Mouse (Mus musculus) limb, embryonic 15.5 days (tissue): ENCODE data around the gene Gm11077. TPM values are rescaled to one million over a fixed set of nuclear protein-coding genes. Genes with fewer than 3 reads are reported as not detected.

Source experiments
- ATAC-seq: fragments of 200-750 bp; cut with Nextera tagmentation; 2 replicates; pipeline ENCODE4 v1.8.0; 2017; ENCODE audit warnings: low read depth, moderate TSS enrichment; ENCODE audit not compliant: insufficient number of reproducible peaks, low FRiP score, low TSS enrichment
- H3K27ac ChIP-seq: fragments of 300-500 bp; sonication (generic); 2 replicates; pipeline ENCODE4 v1.5.1; 2015; ENCODE audit warnings: moderate library complexity, mild to moderate bottlenecking, inconsistent platforms
- H3K27me3 ChIP-seq: fragments of 300-500 bp; sonication (generic); 2 replicates; pipeline ENCODE4 v1.6.1; 2015; ENCODE audit warnings: inconsistent platforms
- H3K36me3 ChIP-seq: fragments of 300-500 bp; sonication (generic); 2 replicates; pipeline ENCODE4 v1.6.1; 2015; ENCODE audit warnings: inconsistent platforms
- H3K4me1 ChIP-seq: fragments of 300-500 bp; sonication (generic); 2 replicates; pipeline ENCODE4 v1.6.1; 2015; ENCODE audit warnings: inconsistent platforms
- H3K4me2 ChIP-seq: fragments of 300-500 bp; sonication (generic); 2 replicates; pipeline ENCODE4 v1.6.1; 2015; ENCODE audit warnings: mild to moderate bottlenecking, inconsistent platforms
- H3K4me3 ChIP-seq: fragments of 300-500 bp; sonication (generic); 2 replicates; pipeline ENCODE4 v1.5.1; 2015; ENCODE audit warnings: mild to moderate bottlenecking, inconsistent platforms
- H3K9ac ChIP-seq: fragments of 300-500 bp; sonication (generic); 2 replicates; pipeline ENCODE4 v1.6.1; 2015; ENCODE audit warnings: inconsistent platforms
- H3K9me3 ChIP-seq: fragments of 300-500 bp; sonication (generic); 2 replicates; pipeline ENCODE4 v1.6.1; 2016; ENCODE audit warnings: inconsistent platforms
- WGBS: fragments of 180-500 bp; shearing (Covaris S2); methylation state at CpG from one replicate; pipeline ENCODE4 v1.1.7; 2015; 5-methylcytosine and 5-hydroxymethylcytosine counted together
- polyA plus RNA-seq: library from polyadenylated mRNA; unstranded; fragments of >200 nt; fragmentation: Nextera tagmentation; extraction: Ambion mirVana; gene quantifications from 2 replicates; pipeline ENCODE4 v1.2.1, GENCODE M21; 2015

Gene Gm11077
- polyA plus RNA-seq, 1 experiment from 2014 or later, result not detected

GRCm38 (mm10) chr6:140747591-140747990 lies 18.5 kb downstream of the Gm11077 start:
- ATAC-seq, result no peak
- WGBS, result 65% methylated on average over 2 of the region's 2 CpGs
- Histone ChIP-seq H3K36me3 (no peaks in the 10 kb centered on the region), H3K4me3 (no peak overlapping the region), H3K27me3 (no peaks in the 10 kb centered on the region), H3K9ac (no peak overlapping the region), H3K4me2 (no peak overlapping the region), H3K9me3 (no peaks in the 10 kb centered on the region), H3K4me1 (no peaks in the 10 kb centered on the region), H3K27ac (no peak overlapping the region)

- H3K9ac ChIP-seq, result no peak overlapping the region
- H3K4me3 ChIP-seq, result no peak overlapping the region
- no peak overlapping the region for H3K27ac ChIP-seq
- no peak overlapping the region for H3K4me2 ChIP-seq
- H3K9me3 ChIP-seq, result no peaks in the 10 kb centered on the region
- no peaks in the 10 kb centered on the region for H3K4me1 ChIP-seq
- no peaks in the 10 kb centered on the region for H3K27me3 ChIP-seq
- no peaks in the 10 kb centered on the region for H3K36me3 ChIP-seq
- 76% methylated on average over 8 of the region's 8 CpGs for WGBS
- ATAC-seq, result no peak
Observed at GRCm38 (mm10) chr6:140750371-140751080, 21.4 kb downstream of the Gm11077 start.

GRCm38 (mm10) chr6:140766365-140766764 lies 37.3 kb downstream of the Gm11077 start:
- H3K4me2 ChIP-seq, result no peak overlapping the region
- no peak overlapping the region for H3K27ac ChIP-seq
- no peak overlapping the region for H3K9ac ChIP-seq
- H3K4me1 ChIP-seq, result no peaks in the 10 kb centered on the region
- H3K9me3 ChIP-seq, result no peaks in the 10 kb centered on the region
- H3K4me3 ChIP-seq, result no peak overlapping the region
- 36% methylated on average over 9 of the region's 9 CpGs for whole genome bisulfite sequencing
- no peak for ATAC-seq
- H3K27me3 ChIP-seq, result no peaks in the 10 kb centered on the region
- no peaks in the 10 kb centered on the region for H3K36me3 ChIP-seq

GRCm38 (mm10) chr6:140767237-140767636 lies 38.2 kb downstream of the Gm11077 start:
- no peak overlapping the region for H3K4me2 ChIP-seq
- no peak for ATAC-seq
- 74% methylated on average over 6 of the region's 6 CpGs for WGBS
- no peak overlapping the region for H3K4me3 ChIP-seq
- no peak overlapping the region for H3K9ac ChIP-seq
- H3K27me3 ChIP-seq, result no peaks in the 10 kb centered on the region
- no peaks in the 10 kb centered on the region for H3K9me3 ChIP-seq
- H3K36me3 ChIP-seq, result no peaks in the 10 kb centered on the region
- H3K27ac ChIP-seq, result no peak overlapping the region
- no peaks in the 10 kb centered on the region for H3K4me1 ChIP-seq

- Histone ChIP-seq H3K27ac (no peak overlapping the region), H3K4me3 (no peak overlapping the region), H3K27me3 (no peaks in the 10 kb centered on the region), H3K9ac (no peak overlapping the region), H3K36me3 (no peaks in the 10 kb centered on the region), H3K4me2 (no peak overlapping the region), H3K4me1 (no peaks in the 10 kb centered on the region), H3K9me3 (no peaks in the 10 kb centered on the region)
- 75% methylated on average over 8 of the region's 8 CpGs for WGBS
- no peak for ATAC-seq
Observed at GRCm38 (mm10) chr6:140768180-140768579, 39.1 kb downstream of the Gm11077 start.

- Histone ChIP-seq H3K4me2 (no peak overlapping the region), H3K4me1 (no peaks in the 10 kb centered on the region), H3K36me3 (no peaks in the 10 kb centered on the region), H3K27ac (no peak overlapping the region), H3K9ac (no peak overlapping the region), H3K4me3 (no peak overlapping the region), H3K27me3 (no peaks in the 10 kb centered on the region), H3K9me3 (no peaks in the 10 kb centered on the region)
- ATAC-seq, result no peak
- WGBS, result 48% methylated on average over 21 of the region's 21 CpGs
Observed at GRCm38 (mm10) chr6:140768859-140769640, 40.0 kb downstream of the Gm11077 start.

- H3K4me2 ChIP-seq, result no peak overlapping the region
- no peaks in the 10 kb centered on the region for H3K4me1 ChIP-seq
- no peaks in the 10 kb centered on the region for H3K27me3 ChIP-seq
- no peak overlapping the region for H3K9ac ChIP-seq
- H3K4me3 ChIP-seq, result no peak overlapping the region
- H3K9me3 ChIP-seq, result no peaks in the 10 kb centered on the region
- H3K27ac ChIP-seq, result no peak overlapping the region
- 74% methylated on average over 8 of the region's 8 CpGs for WGBS
- ATAC-seq, result no peak
- no peaks in the 10 kb centered on the region for H3K36me3 ChIP-seq
Observed at GRCm38 (mm10) chr6:140776274-140776673, 47.2 kb downstream of the Gm11077 start.

- ATAC-seq, result peak; percentile 40; the same call in 1 of the 2 replicates
- Histone ChIP-seq H3K4me1 (no peaks in the 10 kb centered on the region), H3K9ac (no peak overlapping the region), H3K36me3 (no peaks in the 10 kb centered on the region), H3K27me3 (no peaks in the 10 kb centered on the region), H3K27ac (no peak overlapping the region), H3K9me3 (no peaks in the 10 kb centered on the region), H3K4me3 (no peak overlapping the region), H3K4me2 (no peak overlapping the region)
- 92% methylated on average over 6 of the region's 6 CpGs for WGBS
Observed at GRCm38 (mm10) chr6:140782524-140782923, 53.4 kb downstream of the Gm11077 start.

GRCm38 (mm10) chr6:140786058-140786457 lies 57.0 kb downstream of the Gm11077 start:
- 56% methylated on average over 2 of the region's 2 CpGs for WGBS
- no peaks in the 10 kb centered on the region for H3K4me1 ChIP-seq
- no peak for ATAC-seq

GRCm38 (mm10) chr6:140789850-140790249 lies 60.8 kb downstream of the Gm11077 start:
- Histone ChIP-seq H3K27ac (no peak overlapping the region), H3K36me3 (no peaks in the 10 kb centered on the region), H3K4me3 (no peak overlapping the region), H3K4me2 (no peak overlapping the region), H3K9ac (no peak overlapping the region), H3K4me1 (no peaks in the 10 kb centered on the region), H3K9me3 (no peaks in the 10 kb centered on the region), H3K27me3 (no peaks in the 10 kb centered on the region)
- 40% methylated on average over 3 of the region's 3 CpGs for WGBS
- no peak for ATAC-seq

More at GRCm38 (mm10) chr6:140786058-140786457, 57.0 kb downstream of the Gm11077 start:
- no peak overlapping the region for H3K4me2 ChIP-seq
- no peak overlapping the region for H3K9ac ChIP-seq
- H3K27me3 ChIP-seq, result no peaks in the 10 kb centered on the region
- H3K27ac ChIP-seq, result no peak overlapping the region
- no peaks in the 10 kb centered on the region for H3K36me3 ChIP-seq
- no peak overlapping the region for H3K4me3 ChIP-seq
- no peaks in the 10 kb centered on the region for H3K9me3 ChIP-seq

- Histone ChIP-seq H3K4me3 (no peak overlapping the region), H3K4me1 (no peaks in the 10 kb centered on the region), H3K27ac (no peak overlapping the region), H3K9me3 (no peaks in the 10 kb centered on the region), H3K27me3 (no peaks in the 10 kb centered on the region), H3K36me3 (no peaks in the 10 kb centered on the region), H3K9ac (no peak overlapping the region), H3K4me2 (no peak overlapping the region)
- no peak for ATAC-seq
- WGBS, result 68% methylated on average over 6 of the region's 6 CpGs
Observed at GRCm38 (mm10) chr6:140793676-140794262, 64.7 kb downstream of the Gm11077 start.

- Histone ChIP-seq H3K4me2 (no peak overlapping the region), H3K36me3 (no peaks in the 10 kb centered on the region), H3K4me3 (no peak overlapping the region), H3K27ac (no peak overlapping the region), H3K9ac (no peak overlapping the region), H3K27me3 (no peaks in the 10 kb centered on the region), H3K4me1 (no peaks in the 10 kb centered on the region), H3K9me3 (no peaks in the 10 kb centered on the region)
- WGBS, result 71% methylated on average over 3 of the region's 3 CpGs
- ATAC-seq, result no peak
Observed at GRCm38 (mm10) chr6:140798841-140799240, 69.8 kb downstream of the Gm11077 start.
